Mouse (Mus musculus) intestine, embryonic 16.5 days (tissue): ENCODE results near the gene Ifnk. TPM values are rescaled to one million over a fixed set of nuclear protein-coding genes. Genes with fewer than 3 reads are reported as not detected.

Experiments
- ATAC-seq: fragments of 200-750 bp; cut with Nextera tagmentation; 2 replicates; pipeline ENCODE4 v1.8.0; 2017; ENCODE audit warnings: moderate TSS enrichment, moderate library complexity
- H3K27ac ChIP-seq: fragments of 300-500 bp; sonication (generic); 2 replicates; pipeline ENCODE4 v1.5.1; 2014; ENCODE audit warnings: mild to moderate bottlenecking, low read length
- H3K27me3 ChIP-seq: fragments of 300-500 bp; sonication (generic); replicated peaks from 2 replicates; pipeline ENCODE4 v1.6.1; 2014; ENCODE audit warnings: low read length, control low read depth, mixed read lengths; ENCODE audit not compliant: control insufficient read depth, insufficient read depth
- H3K36me3 ChIP-seq: fragments of 300-500 bp; sonication (generic); 2 replicates; pipeline ENCODE4 v1.6.1; 2014; ENCODE audit warnings: low read length, control low read depth; ENCODE audit not compliant: control insufficient read depth, insufficient read depth
- H3K4me1 ChIP-seq: fragments of 300-500 bp; sonication (generic); 2 replicates; pipeline ENCODE4 v1.6.1; 2014; ENCODE audit warnings: low read length, control low read depth, mixed read lengths; ENCODE audit not compliant: control insufficient read depth, insufficient read depth
- H3K4me2 ChIP-seq: fragments of 300-500 bp; sonication (generic); 2 replicates; pipeline ENCODE4 v1.6.1; 2014; ENCODE audit warnings: low read depth, low read length, control low read depth
- H3K4me3 ChIP-seq: fragments of 300-500 bp; sonication (generic); 2 replicates; pipeline ENCODE4 v1.5.1; 2014; ENCODE audit warnings: mild to moderate bottlenecking, low read length
- H3K9ac ChIP-seq: fragments of 300-500 bp; sonication (generic); 2 replicates; pipeline ENCODE4 v1.6.1; 2014; ENCODE audit warnings: low read depth, low read length
- H3K9me3 ChIP-seq: fragments of 300-500 bp; sonication (generic); 2 replicates; pipeline ENCODE4 v1.6.1; 2016; ENCODE audit warnings: low read length, control low read depth; ENCODE audit not compliant: control insufficient read depth
- WGBS: fragments of 180-500 bp; shearing (Covaris S2); extraction: QIAGEN DNeasy Blood & Tissue Kit; methylation state at CpG from one replicate; pipeline ENCODE4 v1.1.7; 2014; 5-methylcytosine and 5-hydroxymethylcytosine counted together
- polyA plus RNA-seq: library from polyadenylated mRNA; unstranded; fragments of >200 nt; fragmentation: Nextera tagmentation; extraction: Ambion mirVana; gene quantifications from 2 replicates; pipeline ENCODE4 v1.2.1, GENCODE M21; 2015

The Ifnk gene
- polyA plus RNA-seq, 1 experiment from 2014 or later, result 0.45 TPM

DNA sequence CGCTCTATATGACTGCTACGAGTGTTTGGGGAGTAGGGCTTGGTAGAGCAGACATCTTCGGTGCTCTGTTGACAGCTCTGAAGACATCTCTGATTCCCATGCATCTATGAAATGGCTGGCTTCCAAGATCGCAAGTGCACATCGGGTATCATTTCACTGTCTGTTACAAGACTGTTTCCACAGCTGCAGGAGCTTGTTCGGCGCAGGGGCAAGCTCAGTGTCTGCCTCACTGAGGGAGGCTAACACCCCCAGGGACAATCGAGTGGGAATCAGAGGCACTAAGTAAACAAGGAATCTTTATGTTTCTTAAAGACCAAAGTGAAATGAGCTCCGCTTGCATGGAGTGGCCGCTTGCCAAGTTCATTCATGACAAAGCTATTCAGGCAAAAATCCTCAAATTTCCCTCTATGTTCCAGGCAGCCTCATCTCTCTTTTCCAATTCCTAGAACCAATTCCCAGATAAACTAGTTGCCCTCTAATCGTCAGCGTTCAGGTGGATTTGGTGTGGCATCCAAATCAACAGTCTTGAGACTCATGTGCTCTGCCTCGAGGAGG is 17.8 kb downstream of the Ifnk start:
- Histone ChIP-seq H3K9me3 (no peaks in the 10 kb centered on the region), H3K27ac (no peak overlapping the region), H3K9ac (no peak overlapping the region), H3K4me2 (no peak overlapping the region), H3K4me1 (peaks cover 4% of the 10 kb centered on the region), H3K4me3 (no peak overlapping the region), H3K36me3 (no peaks in the 10 kb centered on the region), H3K27me3 (no peaks in the 10 kb centered on the region)
- 51% methylated on average over 13 of the region's 13 CpGs for WGBS
- ATAC-seq, result no peak

DNA sequence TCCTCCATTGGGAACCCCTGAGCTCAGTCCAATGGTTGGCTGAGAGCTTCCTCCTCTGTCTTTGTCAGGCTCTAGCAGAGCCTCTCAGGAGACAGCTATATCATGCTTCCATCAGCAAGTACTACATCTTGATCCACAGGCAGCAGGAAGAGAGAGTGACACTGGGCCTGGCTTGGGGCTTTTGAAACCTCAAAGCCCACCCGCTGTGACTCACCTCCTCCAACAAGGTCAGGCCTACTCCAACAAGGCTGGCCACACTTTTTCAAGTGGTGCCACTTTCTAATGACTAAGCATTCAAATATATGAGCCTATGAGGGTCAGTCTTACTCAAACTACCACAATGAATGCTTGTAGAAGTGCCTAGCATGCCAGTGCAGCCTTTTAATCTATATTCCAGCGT is 20.6 kb downstream of the Ifnk start:
- H3K36me3 ChIP-seq, result no peaks in the 10 kb centered on the region
- H3K4me2 ChIP-seq, result no peak overlapping the region
- no peak overlapping the region for H3K27ac ChIP-seq
- H3K27me3 ChIP-seq, result no peaks in the 10 kb centered on the region
- H3K9ac ChIP-seq, result no peak overlapping the region
- H3K4me1 ChIP-seq, result peaks cover 4% of the 10 kb centered on the region
- no peaks in the 10 kb centered on the region for H3K9me3 ChIP-seq
- no peak overlapping the region for H3K4me3 ChIP-seq
- WGBS, result 97% methylated on average over 2 of the region's 2 CpGs
- no peak for ATAC-seq

DNA sequence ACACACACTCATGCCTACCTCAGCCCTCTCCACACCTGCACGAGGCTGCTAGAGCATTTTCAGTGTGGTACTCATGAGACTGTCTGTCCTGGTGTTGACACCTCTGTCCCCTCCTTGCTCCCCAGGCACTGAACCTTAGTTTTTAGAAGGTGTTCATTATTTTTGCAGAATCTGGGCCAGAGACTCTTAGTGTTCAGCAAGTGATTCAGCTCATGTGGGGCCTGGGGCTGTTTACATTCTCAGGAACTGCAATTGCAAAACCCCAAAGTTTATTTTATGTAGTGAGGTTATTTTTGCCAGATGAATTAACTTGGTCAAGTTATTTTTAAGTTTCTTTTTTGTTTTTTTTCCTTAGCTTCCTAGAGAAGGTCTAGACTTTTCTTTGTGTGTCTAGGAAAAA is 21.7 kb downstream of the Ifnk start:
- no peaks in the 10 kb centered on the region for H3K9me3 ChIP-seq
- H3K36me3 ChIP-seq, result no peaks in the 10 kb centered on the region
- H3K27ac ChIP-seq, result no peak overlapping the region
- H3K4me1 ChIP-seq, result no peaks in the 10 kb centered on the region
- no peak for ATAC-seq
- WGBS, result 67% methylated on average over 1 of the region's 1 CpGs
- no peak overlapping the region for H3K4me3 ChIP-seq
- no peaks in the 10 kb centered on the region for H3K27me3 ChIP-seq
- H3K4me2 ChIP-seq, result no peak overlapping the region
- no peak overlapping the region for H3K9ac ChIP-seq

DNA sequence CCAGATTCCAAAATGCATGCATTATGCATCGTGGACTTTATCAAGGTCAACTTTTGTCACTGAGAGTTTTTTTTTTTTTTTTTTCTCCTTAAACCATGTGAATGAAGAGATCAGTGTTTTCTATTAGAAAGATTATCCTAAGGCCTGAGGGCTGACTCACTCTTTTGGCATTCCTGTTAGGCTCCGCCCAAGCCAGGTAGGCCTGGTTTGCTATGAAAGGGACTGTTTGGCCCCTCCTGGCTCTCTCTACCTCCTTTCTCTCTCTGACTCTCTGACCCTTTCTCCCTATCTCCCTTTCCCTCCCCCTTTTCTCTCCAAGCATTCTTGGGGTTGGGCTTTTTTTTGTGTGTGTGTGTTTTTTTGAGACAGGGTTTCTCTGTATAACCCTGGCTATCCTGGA is 23.7 kb downstream of the Ifnk start:
- H3K4me2 ChIP-seq, result no peak overlapping the region
- H3K27me3 ChIP-seq, result no peaks in the 10 kb centered on the region
- H3K4me3 ChIP-seq, result no peak overlapping the region
- no peaks in the 10 kb centered on the region for H3K9me3 ChIP-seq
- H3K9ac ChIP-seq, result no peak overlapping the region
- H3K36me3 ChIP-seq, result no peaks in the 10 kb centered on the region
- peak; percentile 56; the same call in 1 of the 2 replicates for ATAC-seq
- no peaks in the 10 kb centered on the region for H3K4me1 ChIP-seq
- no peak overlapping the region for H3K27ac ChIP-seq
- 93% methylated on average over 2 of the region's 2 CpGs for WGBS

DNA sequence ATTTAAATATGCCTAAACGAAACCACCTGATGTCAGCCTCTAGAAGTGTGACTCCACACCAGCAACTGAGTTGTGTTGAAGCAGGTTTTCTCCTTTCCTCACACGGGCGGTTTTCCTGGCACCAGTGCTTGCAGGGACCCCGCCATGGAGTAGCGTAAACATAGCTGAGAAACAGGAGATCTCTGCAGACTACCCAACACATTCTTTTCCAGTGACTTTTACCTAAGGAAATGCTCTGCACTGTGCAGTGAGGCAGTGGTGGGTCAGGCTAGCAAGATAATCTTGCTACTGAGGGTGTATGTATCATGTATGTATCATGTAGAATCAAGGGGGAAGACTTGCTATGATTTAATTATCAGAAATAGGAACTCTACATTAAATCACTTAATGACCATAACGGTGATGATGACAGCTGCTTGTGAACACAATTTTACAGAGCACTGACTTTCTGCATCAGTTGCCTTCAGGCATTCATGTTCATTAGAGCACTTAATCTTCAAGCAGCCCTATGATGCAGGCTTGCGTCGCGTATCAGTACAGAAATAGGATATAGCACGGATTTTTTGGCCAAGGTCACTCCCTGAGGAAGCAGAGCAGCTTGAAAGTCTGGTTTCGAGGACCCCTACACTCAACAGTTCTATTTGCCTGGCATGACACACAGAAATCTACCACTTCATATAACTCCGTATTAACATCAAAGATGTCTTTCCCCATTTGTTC is 26.2 kb downstream of the Ifnk start:
- Histone ChIP-seq H3K4me1 (no peaks in the 10 kb centered on the region), H3K36me3 (no peaks in the 10 kb centered on the region), H3K9me3 (no peaks in the 10 kb centered on the region), H3K27ac (no peak overlapping the region), H3K9ac (no peak overlapping the region), H3K4me3 (no peak overlapping the region), H3K4me2 (no peak overlapping the region), H3K27me3 (no peaks in the 10 kb centered on the region)
- 69% methylated on average over 12 of the region's 12 CpGs for WGBS
- no peak for ATAC-seq

GRCm38 (mm10) chr4:35187617-35188326 is 35.9 kb downstream of the Ifnk start:
- no peaks in the 10 kb centered on the region for H3K36me3 ChIP-seq
- no peaks in the 10 kb centered on the region for H3K4me1 ChIP-seq
- WGBS, result 77% methylated on average over 8 of the region's 8 CpGs
- H3K27ac ChIP-seq, result no peak overlapping the region
- H3K4me2 ChIP-seq, result no peak overlapping the region
- H3K4me3 ChIP-seq, result no peak overlapping the region
- no peaks in the 10 kb centered on the region for H3K9me3 ChIP-seq
- H3K27me3 ChIP-seq, result no peaks in the 10 kb centered on the region
- no peak overlapping the region for H3K9ac ChIP-seq
- ATAC-seq, result 0 out of 2 replicates have a peak, but pooled peaks have one; percentile 13

GRCm38 (mm10) chr4:35189794-35190193 is 37.9 kb downstream of the Ifnk start:
- no peak for ATAC-seq
- WGBS, result 75% methylated on average over 5 of the region's 5 CpGs
- Histone ChIP-seq H3K27ac (no peak overlapping the region), H3K4me1 (no peaks in the 10 kb centered on the region), H3K36me3 (no peaks in the 10 kb centered on the region), H3K4me2 (no peak overlapping the region), H3K27me3 (no peaks in the 10 kb centered on the region), H3K4me3 (no peak overlapping the region), H3K9me3 (no peaks in the 10 kb centered on the region), H3K9ac (no peak overlapping the region)

- 40% methylated on average over 7 of the region's 7 CpGs for WGBS
- no peaks in the 10 kb centered on the region for H3K9me3 ChIP-seq
- no peak overlapping the region for H3K4me3 ChIP-seq
- H3K4me1 ChIP-seq, result no peaks in the 10 kb centered on the region
- no peak overlapping the region for H3K9ac ChIP-seq
- no peak overlapping the region for H3K4me2 ChIP-seq
- H3K27me3 ChIP-seq, result no peaks in the 10 kb centered on the region
- H3K36me3 ChIP-seq, result no peaks in the 10 kb centered on the region
- H3K27ac ChIP-seq, result no peak overlapping the region
- no peak for ATAC-seq
Measured at GRCm38 (mm10) chr4:35192725-35193124, 40.9 kb downstream of the Ifnk start.

DNA sequence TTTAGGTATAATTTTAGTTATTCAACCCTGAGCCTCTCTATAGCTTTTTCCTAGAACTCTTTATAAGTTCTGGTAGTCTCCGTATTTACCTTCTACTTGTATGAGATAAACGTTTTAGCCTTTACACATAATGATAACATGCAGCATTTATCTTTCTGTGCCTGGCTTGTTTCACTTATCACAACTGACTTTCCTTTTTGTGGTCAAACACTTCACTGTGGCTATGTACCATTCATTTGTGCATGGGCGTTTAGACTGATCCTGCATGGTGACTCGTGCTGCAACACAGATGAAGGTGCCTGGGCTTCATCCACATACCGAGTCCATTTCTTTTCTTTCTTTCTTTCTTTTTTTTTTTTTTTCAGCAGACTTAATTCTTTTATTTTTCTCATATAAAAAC is 49.8 kb downstream of the Ifnk start:
- Histone ChIP-seq H3K4me3 (no peak overlapping the region), H3K9ac (no peak overlapping the region), H3K27me3 (no peaks in the 10 kb centered on the region), H3K27ac (no peak overlapping the region), H3K36me3 (no peaks in the 10 kb centered on the region), H3K9me3 (no peaks in the 10 kb centered on the region), H3K4me2 (no peak overlapping the region), H3K4me1 (no peaks in the 10 kb centered on the region)
- no peak for ATAC-seq
- 87% methylated on average over 5 of the region's 5 CpGs for WGBS
